Mouse (Mus musculus) erythroblast, embryonic 14.5 days (primary cell): ENCODE data around the gene Tfap4.

Experiments
- GATA1 ChIP-seq: IDR thresholded peaks from 2 replicates; pipeline ENCODE4 v1.6.1; 2012; ENCODE audit warnings: low read length, inconsistent platforms, mixed read lengths
- TAL1 ChIP-seq: IDR thresholded peaks from 3 replicates; pipeline ENCODE4 v1.6.1; 2012; ENCODE audit warnings: low read length, inconsistent platforms, mixed read lengths

DNA sequence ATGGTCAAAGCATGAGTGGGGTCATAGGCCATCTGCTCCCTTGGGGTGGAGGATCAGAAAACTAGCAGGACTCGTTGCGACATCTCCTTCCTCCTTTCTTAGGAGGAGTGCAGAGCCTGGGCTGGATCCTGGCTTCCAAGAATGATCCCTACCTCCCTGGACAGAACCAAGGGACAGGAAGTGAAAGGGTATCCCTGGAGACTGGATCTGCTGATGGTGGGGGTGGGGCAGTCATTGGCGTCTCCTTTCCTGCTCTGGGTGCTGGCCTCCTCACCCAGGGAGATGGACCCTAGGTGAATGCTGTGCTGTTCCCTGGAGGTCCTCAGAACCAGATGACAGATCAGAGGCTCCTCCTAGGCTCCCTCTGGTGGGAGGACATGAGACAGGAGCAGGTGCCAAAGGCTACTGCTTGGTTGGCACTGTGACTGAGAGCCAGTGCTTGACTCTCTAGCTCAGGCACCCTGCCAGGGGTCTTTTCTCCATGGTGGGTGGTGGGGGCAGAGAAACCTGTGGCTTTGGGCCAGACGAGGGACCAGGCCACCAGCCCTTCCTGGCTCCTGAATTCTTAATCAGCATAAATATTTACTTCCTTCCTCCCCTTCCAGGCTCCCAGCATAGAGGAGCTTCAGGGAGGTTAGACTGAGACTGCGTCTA lies 46.9 kb upstream of the Tfap4 start:
- TF ChIP-seq GATA1 (no peak), TAL1 (no peak)
